Mouse (Mus musculus): ENCODE measurements at regions not wholly inside any gene's neighbourhood (a gene's known extent, or its start where the extent isn't known, plus 50 kb on each side); places are given as distances from the start of the nearest gene placed in this dataset.

DNA sequence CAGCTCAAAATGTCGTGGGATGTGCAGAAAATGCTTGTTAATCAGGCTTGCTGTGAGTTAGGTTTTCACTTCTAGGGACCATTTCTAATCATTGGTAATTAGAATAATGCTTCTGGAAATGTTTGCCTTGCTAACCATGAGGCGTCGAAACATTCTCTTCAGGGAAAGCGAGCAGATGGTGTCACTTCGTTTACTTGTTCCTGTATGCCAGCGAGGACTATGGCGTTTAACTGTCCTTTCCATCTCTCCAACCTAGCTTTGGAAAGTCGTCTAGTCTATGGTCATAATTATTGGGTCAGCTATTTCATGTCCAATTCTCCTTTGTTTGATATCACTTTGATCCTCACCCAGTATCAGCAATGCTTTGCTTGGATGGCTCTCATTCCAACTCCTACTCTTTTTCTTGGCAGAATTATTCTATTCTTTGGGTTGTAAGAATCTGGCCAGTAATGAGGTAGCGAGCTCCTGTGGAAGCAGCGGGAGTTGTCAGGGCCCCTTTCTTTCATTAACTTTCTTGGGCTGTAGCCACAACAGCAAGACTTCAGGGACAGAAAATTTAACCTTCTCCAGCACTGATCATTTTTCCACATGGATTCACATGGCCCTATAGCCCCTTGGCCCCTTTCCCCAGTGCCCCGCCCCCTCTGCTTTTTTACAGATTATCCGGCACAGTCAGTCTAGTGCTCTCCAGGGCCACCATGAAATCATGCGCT is 374.0 kb upstream of the Plscr5 start:
- peak; percentile 6 for DNase-seq (ENCODE audit: extremely low spot score)

DNA sequence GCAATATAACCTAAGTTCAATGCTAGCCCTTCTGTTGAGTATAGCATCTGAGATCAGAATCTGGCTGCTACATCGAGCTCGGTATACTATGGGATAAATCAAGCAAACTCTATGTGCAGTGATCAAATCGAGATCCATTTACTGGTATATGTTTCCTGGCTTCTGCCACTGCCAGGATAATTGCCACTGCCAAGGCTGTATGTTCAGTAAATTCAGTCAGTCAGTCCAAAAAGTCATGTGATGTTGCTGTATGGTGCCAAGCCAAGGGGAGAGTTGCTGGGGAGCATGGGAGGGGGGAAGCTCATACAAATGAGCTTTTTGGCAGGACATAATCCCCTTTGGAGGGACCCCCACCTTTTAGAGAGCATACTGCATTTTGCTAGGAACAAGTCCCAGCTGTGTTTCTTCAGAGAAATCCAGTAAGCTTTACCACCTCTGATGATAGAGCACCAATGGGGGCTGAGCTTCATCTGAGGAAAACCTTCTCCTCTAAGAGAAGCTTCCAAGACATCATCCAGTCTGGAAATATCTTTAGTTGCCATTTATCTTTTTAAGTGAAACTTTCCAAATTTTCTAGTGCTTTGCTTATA is 389.3 kb upstream of the Plscr5 start:
- no peak for DNase-seq (ENCODE audit: extremely low spot score)

DNA sequence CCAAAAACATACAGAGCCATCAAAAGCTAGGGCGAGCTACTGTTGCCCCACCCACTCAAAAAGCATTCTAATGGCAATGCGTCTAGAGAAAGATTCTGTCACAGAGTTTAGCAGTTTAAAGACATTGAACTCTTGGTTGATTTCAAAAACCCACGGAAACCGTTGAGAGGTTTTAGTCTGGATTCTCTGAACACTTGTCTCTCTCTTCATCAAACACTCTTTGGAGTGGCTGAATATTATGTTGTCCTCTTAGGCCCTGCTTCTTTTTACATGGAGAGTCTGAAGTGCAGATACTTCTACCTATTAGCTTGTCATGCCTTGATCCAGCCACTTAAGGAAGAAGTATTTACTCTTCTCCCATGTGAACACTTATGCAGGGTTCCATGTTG is 393.9 kb upstream of the Plscr5 start:
- DNase-seq (ENCODE audit: extremely low spot score) = no peak

DNA sequence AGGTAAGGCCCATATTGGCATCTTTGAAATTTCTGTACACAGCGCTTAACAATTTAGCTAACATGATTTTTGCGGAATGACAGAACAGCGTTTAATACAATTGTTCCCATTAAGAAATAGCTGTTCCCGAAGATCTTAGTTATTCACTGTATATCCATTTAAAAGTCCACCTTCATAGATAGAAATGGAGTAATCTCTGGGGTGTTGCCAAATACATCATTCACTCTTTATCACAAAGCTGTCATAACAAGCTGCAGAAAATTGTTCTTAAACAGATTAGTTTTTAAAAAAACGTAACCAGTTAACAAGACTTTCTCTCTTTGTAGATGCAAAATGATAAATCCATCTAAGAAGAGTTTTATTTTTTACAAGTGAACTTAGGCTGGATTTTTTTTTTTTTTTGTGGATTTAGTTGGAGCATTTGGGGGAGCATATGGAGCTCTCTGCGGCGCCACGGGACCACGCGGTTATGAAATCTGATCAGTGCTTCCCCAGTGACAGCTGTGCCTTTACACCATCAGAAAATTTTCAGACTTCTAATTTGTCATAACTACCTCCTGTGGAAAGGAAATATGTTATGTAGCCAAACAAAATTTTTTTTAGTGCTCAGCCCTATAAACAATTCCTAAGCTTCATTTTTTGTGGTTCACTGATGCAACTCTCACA is 394.4 kb upstream of the Plscr5 start:
- no peak for DNase-seq (ENCODE audit: extremely low spot score)

DNA sequence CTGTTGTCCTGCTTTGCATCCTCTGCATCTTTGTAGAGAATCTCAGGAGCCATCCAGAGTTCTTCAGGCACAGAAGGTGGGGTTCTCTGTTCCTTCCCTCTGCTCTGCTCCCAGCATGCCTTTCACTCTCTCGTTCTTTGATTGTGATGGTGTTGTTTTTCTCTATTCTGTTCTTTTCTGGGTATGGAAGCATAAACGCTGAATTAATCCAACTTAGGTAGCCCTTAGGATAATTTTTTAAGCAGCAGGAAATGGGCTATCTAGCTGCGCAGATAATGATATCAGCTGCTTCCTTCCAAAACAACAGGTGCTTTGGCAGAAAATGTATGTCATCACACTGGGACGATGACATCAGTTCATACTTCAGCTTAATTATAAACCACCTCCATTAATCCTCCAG is 395.8 kb upstream of the Plscr5 start:
- no peak for DNase-seq (ENCODE audit: extremely low spot score)

DNA sequence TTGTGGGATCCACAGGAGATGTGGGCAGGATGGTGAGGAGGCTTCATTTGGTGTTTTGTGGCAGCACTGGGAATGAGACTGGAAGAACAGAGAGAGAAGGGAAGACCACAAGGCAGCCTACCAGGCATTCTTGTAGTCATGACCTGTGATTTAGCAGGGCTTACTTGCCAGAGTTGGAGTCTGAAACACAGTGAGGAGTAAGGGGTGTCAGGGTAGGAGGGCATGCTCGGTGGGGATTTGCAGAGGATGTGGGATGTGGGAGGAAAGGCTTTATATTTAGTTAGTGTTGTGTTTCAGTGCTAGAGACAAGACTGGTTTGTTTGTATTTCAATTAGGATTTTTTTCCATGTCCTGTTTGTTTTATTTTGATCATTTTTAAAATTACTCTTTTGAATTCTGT is 387.3 kb upstream of the Zic1 start:
- DNase-seq (ENCODE audit: extremely low spot score) = no peak

DNA sequence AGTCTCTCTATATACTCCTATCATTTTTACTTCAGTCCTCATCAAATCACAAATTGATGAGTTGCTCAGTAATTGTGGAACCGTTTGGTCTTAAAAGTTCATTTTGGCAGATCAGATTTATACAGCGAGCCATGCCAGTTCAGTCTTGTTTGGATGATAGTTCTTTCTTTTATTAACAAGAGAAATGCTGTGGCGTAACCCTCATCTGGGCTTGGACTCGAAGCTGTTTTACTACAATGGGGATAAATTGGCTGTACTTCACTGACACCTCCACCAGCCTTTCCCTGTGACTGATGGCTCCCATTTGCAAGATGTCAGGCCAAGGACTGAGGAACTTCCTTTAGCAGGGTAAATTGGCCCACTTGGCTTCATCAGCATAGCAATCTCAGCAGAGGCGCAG is 345.5 kb upstream of the Zic1 start:
- no peak for DNase-seq (ENCODE audit: extremely low spot score)

DNA sequence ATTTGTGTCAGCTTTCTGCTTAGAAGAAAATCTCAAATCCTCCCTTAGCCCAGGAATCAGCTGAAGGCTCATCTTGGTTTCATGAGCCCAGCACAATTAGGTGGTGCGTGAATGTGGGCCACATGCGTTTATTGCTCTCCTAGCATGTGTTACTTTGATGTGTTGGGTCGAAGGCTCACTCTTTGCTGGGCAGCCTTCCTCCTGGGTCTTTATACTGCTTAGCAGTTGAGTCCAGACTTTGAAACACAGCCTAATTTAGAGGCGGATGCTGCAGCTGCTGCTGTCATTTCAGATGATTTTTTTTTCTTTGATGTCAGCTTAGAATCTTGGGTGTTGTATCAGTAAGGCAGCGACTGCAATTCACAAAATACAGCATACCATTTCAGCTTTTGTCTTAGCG is 315.2 kb upstream of the Zic1 start:
- no peak for DNase-seq (ENCODE audit: extremely low spot score)

DNA sequence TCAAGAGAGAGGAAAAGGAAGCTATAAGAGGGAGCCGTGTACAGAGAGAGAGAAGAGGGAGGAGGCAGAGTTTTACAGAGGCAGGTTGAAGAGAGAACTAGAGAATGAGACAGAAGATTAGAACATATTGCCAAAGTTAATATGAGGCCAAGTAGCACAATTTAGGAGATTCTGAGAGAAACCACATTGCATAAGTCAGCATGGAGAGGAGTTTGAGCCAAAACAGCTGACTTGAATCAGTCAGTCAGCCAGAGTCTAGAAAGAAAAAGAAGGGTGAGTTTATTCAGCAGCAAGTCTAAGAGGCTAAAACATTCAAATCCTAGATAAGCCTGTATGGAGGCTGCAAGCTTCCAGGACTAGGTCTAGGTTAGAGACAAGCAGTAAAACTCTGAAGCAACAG is 301.1 kb upstream of the Zic1 start:
- no peak for DNase-seq (ENCODE audit: extremely low spot score)

DNA sequence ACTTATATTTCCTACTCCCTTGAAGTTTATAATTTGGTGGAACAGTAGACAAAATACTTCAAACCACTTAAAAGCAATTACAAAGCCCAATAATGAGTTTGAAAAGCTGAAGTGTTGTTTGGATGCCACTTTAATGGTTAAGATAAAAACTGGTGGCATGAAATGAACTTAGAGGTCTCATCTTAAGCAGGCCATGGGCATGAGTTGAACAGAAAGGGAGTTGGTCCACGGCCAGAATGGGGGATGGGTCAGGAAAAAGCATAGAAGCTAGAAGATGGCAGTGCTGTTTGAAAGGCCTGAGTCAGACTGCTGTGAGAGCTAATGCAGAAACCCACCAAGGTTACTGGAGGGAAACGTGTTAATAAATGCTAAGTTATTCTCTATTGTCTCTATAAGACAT is 294.5 kb upstream of the Zic1 start:
- DNase-seq (ENCODE audit: extremely low spot score) = no peak

DNA sequence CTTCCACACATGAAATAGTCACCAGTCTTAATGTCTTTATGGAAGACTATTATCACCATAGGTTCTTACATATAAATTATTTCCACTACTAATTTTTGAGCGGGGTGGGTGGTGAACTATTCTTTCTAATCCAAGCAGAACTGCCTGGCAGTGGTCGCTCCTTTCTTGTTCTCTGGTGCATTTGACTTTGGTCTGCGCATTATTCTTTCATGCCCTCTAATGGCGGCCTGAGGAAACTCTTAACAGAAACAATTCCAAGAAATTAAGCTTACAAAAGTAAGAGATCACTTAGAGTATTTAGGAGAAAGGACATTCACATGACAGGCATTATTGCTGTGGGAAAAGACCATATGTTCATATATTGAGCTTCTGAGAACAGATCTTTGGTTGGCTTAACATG is 288.5 kb upstream of the Zic1 start:
- no peak for DNase-seq (ENCODE audit: extremely low spot score)

DNA sequence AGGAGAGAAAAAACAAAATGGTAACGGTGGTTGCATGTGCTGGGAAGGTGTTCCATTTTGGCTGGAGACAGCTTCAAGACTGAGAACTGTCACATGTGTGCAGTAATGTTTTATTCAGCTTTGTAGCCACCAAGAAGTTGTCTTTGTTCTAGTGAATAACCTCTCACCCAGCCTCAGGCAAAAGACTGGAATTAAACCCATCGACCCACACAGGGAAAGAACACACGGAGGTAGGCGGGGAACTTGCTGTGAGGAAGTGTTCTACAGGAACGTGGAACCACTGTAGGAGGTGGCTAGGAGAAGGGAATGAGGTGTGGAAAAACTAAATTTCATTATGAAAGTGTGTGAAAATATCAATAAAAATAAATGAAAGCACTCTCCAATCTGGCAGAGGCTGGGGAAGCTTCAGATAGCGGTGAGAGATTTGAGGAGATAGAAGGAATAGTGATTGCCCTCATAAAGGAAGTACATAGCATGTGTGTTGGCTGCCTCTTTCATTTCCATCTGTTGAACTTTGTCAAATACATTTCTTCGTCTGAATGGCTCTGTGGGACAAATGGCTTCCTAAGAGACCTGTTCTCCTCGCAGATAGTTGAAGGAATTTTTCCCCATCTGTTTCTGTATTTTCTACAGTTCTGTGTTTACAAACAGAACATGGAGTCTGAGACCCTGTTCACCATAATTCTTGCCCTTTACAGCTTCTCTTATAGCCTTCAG is 286.9 kb upstream of the Zic1 start:
- DNase-seq (ENCODE audit: extremely low spot score) = no peak

DNA sequence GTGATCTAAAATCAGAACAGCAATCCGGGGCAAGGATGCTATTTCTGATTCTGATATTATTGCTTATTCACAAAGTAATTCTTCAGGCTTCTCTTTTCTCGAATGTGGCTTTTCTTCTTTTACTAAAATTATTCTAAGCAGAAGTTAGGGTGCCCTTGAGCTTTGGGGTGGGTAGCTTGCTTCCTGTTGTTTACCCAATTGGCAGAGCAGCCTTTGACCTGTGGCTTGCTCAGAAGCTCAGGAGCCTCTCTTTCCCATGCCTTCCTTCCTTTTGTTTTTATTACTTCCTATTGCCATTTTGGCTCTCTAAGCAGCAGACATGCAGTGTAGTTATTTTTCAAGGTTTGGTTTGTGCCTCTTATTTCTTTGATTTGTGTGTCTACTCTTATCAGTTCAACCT is 244.8 kb upstream of the Zic1 start:
- DNase-seq (ENCODE audit: extremely low spot score) = no peak

DNA sequence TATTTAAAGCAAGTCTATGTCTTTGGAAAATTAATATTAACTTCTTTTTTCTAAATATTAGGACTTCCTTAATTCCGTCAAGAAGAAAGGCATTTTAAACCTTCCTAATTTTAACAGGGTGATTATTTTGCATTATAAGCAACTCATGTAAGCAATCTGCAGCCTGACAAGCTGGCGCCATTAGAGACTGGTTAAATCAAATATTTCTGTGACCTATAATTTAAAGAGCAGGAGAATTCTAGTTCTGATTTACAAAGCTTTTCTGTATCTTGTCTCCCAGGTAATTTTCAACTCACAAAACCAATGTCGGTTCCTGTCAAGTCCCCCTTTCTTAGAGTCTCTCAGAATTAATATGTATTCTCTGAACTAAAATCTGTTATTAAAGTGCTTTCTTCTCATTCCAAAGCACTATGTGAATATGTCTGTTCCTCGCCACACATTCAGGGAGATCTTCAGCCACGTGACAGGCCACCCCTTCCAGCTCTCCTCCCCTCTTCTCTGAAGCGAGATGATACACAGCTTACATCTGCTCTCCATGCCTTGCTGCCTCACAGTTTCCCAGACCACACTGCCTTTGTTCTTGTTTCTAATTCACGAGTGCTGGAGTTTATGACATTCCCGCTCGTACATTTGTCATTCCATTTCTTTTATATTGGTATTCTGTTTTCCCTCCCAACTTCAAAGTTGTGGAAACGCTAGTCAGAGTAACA is 244.0 kb upstream of the Zic1 start:
- DNase-seq (ENCODE audit: extremely low spot score) = peak; percentile 18

DNA sequence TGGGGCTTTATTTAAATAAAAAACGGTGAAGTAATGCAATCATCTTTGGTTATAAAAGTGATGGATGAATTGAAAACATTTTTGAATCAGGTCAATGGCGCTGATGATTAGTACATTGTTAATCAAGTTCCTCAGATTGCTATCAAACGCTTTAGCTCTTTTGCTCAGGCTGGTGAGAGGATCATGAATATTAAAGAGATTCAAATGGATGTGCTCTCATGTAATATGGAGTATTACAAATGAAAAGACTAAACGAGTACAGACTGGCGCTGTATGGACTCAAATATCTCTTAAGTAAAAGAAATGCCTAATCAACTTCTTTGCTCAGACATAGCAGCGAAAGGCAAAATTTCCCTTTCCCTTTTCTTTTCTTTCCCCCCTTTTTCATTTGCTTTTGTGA is 236.1 kb upstream of the Zic1 start:
- no peak for DNase-seq (ENCODE audit: extremely low spot score)

DNA sequence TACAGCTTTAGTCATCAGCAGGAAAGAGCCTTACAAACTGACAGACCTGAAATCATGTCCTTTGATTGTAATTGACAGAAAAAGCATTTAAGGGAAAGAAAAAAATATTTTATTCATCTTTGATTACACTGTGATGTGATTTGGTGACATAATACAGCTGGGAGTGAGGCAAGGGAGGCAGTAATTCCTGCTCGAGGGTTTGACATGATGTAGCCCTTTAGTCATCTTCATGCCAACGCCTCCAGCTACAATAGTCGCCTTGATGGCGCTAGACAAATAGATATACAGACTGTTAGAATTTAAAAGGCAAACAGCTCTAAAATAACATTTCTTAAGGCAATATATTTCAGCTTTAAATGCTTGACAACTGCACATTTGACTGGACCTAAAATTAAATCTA is 226.3 kb upstream of the Zic1 start:
- no peak for DNase-seq (ENCODE audit: extremely low spot score)

DNA sequence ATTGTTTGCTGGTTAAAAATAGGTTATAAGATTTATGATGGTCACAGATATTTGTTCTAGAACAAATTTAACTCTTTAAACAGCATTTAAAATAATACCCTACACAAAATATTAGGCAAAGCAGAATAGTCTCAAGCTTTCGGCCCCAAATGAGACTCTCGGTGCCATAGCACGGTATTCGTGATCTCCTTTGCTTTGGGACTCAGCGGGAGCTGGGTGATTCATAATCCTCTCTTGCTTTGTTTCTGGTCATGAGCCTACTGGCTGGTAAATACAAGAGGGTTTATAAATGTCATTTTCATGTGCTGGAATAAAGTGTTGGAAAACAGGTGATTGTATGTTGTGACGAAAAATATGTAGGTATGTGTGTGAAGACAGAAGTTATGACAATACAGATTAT is 223.1 kb upstream of the Zic1 start:
- DNase-seq (ENCODE audit: extremely low spot score) = no peak

DNA sequence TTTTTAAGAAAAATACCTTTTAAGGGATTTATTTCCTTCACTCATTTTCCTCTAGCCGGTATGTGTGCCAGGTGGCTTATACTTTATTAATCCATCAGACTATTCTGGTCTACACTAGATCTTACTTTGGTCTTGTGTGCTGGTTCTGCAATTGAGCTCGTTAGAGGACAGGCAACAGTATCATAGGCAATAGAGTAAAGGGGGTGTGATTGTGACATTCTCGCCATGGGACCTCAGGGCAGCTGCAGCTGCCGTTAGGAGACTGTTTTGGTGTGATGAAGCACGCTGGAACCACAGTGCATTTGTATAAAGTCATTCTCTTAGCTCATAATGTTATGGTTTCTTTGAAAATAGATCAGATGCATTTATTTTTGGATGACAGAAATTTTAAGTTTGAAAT is 222.3 kb upstream of the Zic1 start:
- no peak for DNase-seq (ENCODE audit: extremely low spot score)

DNA sequence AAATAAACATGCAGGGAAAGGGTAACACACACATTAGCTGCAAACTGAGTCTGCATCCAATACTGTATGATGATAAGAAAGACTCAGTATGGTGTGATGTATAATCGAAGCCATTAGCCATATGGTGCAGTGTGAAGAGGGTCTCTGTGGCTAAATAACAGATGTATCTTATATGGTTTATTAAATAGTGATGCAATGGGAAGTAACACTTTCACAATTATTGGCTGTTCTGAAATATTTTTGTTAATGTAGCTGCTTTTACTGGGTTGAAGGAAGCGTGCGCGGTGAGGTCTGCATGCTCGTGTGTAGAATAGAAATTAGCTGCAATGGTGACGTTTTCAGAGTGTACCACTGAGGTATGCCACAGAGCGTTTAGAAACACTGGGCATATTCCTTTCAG is 221.7 kb upstream of the Zic1 start:
- DNase-seq (ENCODE audit: extremely low spot score) = no peak

DNA sequence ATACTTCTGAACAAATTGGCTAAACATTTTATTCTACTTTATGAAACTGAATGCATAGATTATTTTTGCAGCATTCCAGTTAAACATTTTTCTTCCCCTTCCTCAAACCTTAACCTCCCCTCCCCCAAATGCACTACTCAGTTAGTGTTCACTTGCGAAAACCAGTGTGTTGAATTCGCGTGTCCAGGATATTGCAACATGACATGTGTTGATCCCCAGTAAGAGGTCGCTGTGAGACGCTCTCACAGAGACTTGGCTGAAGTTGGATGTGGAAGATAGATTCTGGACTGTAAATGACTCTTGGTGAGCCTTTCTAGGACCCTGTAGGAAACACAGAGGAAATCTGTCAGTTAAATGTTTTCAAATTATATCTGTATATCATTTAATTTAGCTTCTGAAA is 221.0 kb upstream of the Zic1 start:
- no peak for DNase-seq (ENCODE audit: extremely low spot score)

DNA sequence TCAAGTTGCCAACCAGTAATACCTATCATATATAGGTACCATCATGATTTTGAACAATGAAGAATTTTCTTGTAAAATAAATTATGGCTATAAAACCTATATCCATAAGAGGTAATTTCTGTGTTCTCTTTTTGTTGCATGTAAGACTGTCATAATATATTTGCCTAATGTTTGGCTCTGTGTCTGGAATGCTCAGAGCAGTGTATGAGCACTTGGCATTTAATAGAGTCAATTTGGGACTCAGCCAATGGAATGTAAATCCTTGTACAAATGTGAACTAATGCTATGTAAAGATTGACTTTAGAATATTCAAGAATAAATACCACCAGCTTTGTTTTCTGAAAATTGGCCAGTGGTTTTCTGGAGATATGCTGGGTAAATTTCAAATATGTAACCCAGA is 208.5 kb upstream of the Zic1 start:
- no peak for DNase-seq (ENCODE audit: extremely low spot score)

DNA sequence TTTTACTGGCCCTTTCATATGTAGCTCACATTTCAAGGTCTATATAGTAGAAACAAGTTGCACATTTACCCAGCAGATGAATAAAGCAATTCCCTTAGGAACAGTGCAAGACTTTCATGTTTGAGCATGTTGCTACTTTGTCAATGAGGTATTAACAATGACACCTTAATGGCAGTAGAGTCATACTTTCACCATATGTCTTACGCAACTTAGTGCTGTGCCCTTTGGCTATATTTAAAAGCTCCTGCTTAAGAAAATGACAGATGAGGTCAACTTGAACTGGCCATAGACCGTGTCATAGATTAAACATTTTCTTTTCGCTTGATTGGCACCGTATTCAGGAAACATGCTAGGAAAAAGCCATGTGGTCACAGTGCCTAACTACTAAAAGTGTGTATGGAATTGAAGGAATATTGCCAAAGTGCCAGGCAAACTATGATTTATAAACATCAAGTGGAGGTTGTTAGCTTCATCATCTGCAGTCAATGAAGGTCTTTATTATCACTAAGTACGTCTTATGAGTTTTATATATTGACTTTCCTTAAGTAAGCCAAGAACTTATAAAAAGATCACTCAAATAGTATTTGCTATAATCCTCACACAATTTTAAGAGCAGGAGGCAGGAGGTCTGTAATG is 200.5 kb upstream of the Zic1 start:
- no peak for DNase-seq (ENCODE audit: extremely low spot score)
